Mouse (Mus musculus) gastrocnemius, postnatal 4 days (tissue): ENCODE data around the gene Atg13. TPM values are rescaled to one million over a fixed set of nuclear protein-coding genes. Genes with fewer than 3 reads are reported as not detected.

Source experiments
- total RNA-seq, 2 experiments: library from RNA; stranded (reverse); gene quantifications; 2 replicates each; pipeline ENCODE4 v1.2.3; 2021

Gene Atg13
- total RNA-seq, 2 experiments from 2014 or later, result 24.1 to 25.5 TPM

Other genes starting within 250 kb of the Atg13 start
- 10 to 100 TPM; 61.6 to 63.3 TPM for gene Ckap5, start 183.8 kb downstream of the Atg13 start, total RNA-seq
- gene F2, start 74.2 kb downstream of the Atg13 start, total RNA-seq, result 1 to 10 TPM in 1 of 2 experiments, under 1 TPM in 1; 0.54 to 4.2 TPM
- gene Zfp408, start 60.8 kb downstream of the Atg13 start, total RNA-seq, result 10 to 100 TPM; 10.1 to 16.5 TPM
- gene Arhgap1, start 60.7 kb downstream of the Atg13 start, total RNA-seq, result 10 to 100 TPM; 46.6 to 49.3 TPM
- gene Harbi1, start 276 bp upstream of the Atg13 start, total RNA-seq, result 1 to 10 TPM; 5.0 to 7.1 TPM
- 10 to 100 TPM; 23.4 to 26.6 TPM for gene Ambra1, start 19.6 kb upstream of the Atg13 start, total RNA-seq
- under 1 TPM; 0.32 to 0.36 TPM for gene Chrm4, start 216.7 kb upstream of the Atg13 start, total RNA-seq
- gene Mdk, start 221.7 kb upstream of the Atg13 start, total RNA-seq, result 100 to 1,000 TPM; 130 to 135 TPM
- not detected for gene Gm9821, start 235.1 kb upstream of the Atg13 start, total RNA-seq